Mouse (Mus musculus) CH12.LX (cell line): ENCODE results near the gene Dab2. TPM values are rescaled to one million over a fixed set of nuclear protein-coding genes. Genes with fewer than 3 reads are reported as not detected.

Experiments used
- DNase-seq: peaks from one replicate; pipeline ENCODE4 v3.0.0-alpha.2; 2013; ENCODE audit errors: extremely low read depth
- H3K27ac ChIP-seq: 2 replicates; pipeline ENCODE4 v1.5.1; 2012; ENCODE audit warnings: low read depth, mild to moderate bottlenecking, control low read depth, moderate library complexity; ENCODE audit not compliant: insufficient read depth
- H3K27me3 ChIP-seq: replicated peaks from 2 replicates; pipeline ENCODE3; 2012; ENCODE audit warnings: inconsistent platforms
- H3K36me3 ChIP-seq, 2 experiments: replicated peaks in 1 of 2; 2 replicates each; pipeline versions ENCODE3 to v1.6.1; 2012; ENCODE audit warnings: inconsistent platforms in 1 of 2, low read length in 1 of 2, mild to moderate bottlenecking in 1 of 2, mixed read lengths in 1 of 2, moderate library complexity in 1 of 2; ENCODE audit not compliant: control insufficient read depth in 1 of 2, insufficient read depth in 1 of 2
- H3K4me1 ChIP-seq, 2 experiments: 2 replicates each; pipeline ENCODE4 v1.6.1; 2012; ENCODE audit warnings: inconsistent platforms in 1 of 2, moderate library complexity in 1 of 2; ENCODE audit not compliant: insufficient read depth in 2 of 2, control insufficient read depth in 1 of 2
- H3K4me2 ChIP-seq: 2 replicates; pipeline ENCODE4 v1.6.1; 2012; ENCODE audit warnings: low read depth, mild to moderate bottlenecking, control low read depth; ENCODE audit not compliant: poor library complexity, insufficient read depth, severe bottlenecking
- H3K4me3 ChIP-seq, 3 experiments: fragments of 150-350 bp in 1 of 3; sonication (generic) in 1 of 3; replicated peaks in 1 of 3; 2 replicates each; pipeline versions ENCODE3 to v1.5.1; 2011 to 2012; ENCODE audit warnings: low read depth in 2 of 3, low read length in 2 of 3, mild to moderate bottlenecking in 2 of 3, moderate library complexity in 2 of 3, control low read depth in 1 of 3, improper control_type of control experiment in 1 of 3, inconsistent platforms in 1 of 3, mixed read lengths in 1 of 3; ENCODE audit not compliant: poor library complexity in 1 of 3
- H3K79me2 ChIP-seq: replicated peaks from 2 replicates; pipeline ENCODE4 v1.6.1; 2012; ENCODE audit warnings: mild to moderate bottlenecking, moderate library complexity; ENCODE audit not compliant: control insufficient read depth, poor library complexity, insufficient read depth, severe bottlenecking; ENCODE audit errors: extremely low read depth
- H3K9ac ChIP-seq: 2 replicates; pipeline ENCODE4 v1.6.1; 2012; ENCODE audit warnings: low read depth, mild to moderate bottlenecking, control low read depth, moderate library complexity; ENCODE audit not compliant: insufficient read depth
- H3K9me3 ChIP-seq: replicated peaks from 2 replicates; pipeline ENCODE3; 2012; ENCODE audit warnings: low read length, inconsistent platforms, mixed read lengths
- BHLHE40 ChIP-seq: IDR thresholded peaks from 2 replicates; pipeline ENCODE4 v1.6.1; 2011; ENCODE audit warnings: mild to moderate bottlenecking, low read depth, low read length, improper control_type of control experiment
- CHD2 ChIP-seq: IDR thresholded peaks from 2 replicates; pipeline ENCODE4 v1.6.1; 2011; ENCODE audit warnings: low read length, improper control_type of control experiment
- CTCF ChIP-seq, 2 experiments: IDR thresholded peaks in 1 of 2; conservative IDR thresholded peaks in 1 of 2; 2 replicates each; pipeline ENCODE4 v1.5.1; 2011 to 2012; ENCODE audit warnings: low read depth in 2 of 2, low read length in 2 of 2, improper control_type of control experiment in 1 of 2, inconsistent platforms in 1 of 2, mild to moderate bottlenecking in 1 of 2, moderate library complexity in 1 of 2
- ELF1 ChIP-seq: IDR thresholded peaks from 2 replicates; pipeline ENCODE4 v1.6.1; 2014; ENCODE audit warnings: low read depth, mild to moderate bottlenecking, inconsistent platforms, low read length, improper control_type of control experiment
- EP300 ChIP-seq: IDR thresholded peaks from 2 replicates; pipeline ENCODE4 v1.6.1; 2011; ENCODE audit warnings: low read length, improper control_type of control experiment
- GABPA ChIP-seq: IDR thresholded peaks from 2 replicates; pipeline ENCODE4 v1.6.1; 2012; ENCODE audit warnings: low read depth, low read length, improper control_type of control experiment, inconsistent platforms; ENCODE audit not compliant: insufficient replicate concordance
- JUN ChIP-seq: IDR thresholded peaks from 2 replicates; pipeline ENCODE4 v1.6.1; 2011; ENCODE audit warnings: low read depth, mild to moderate bottlenecking, low read length, improper control_type of control experiment, moderate library complexity; ENCODE audit not compliant: insufficient read depth
- JUND ChIP-seq: conservative IDR thresholded peaks from 2 replicates; pipeline ENCODE4 v1.6.1; 2011; ENCODE audit warnings: low read depth, low read length, improper control_type of control experiment
- KAT2A ChIP-seq: IDR thresholded peaks from 2 replicates; pipeline ENCODE4 v1.6.1; 2012; ENCODE audit warnings: low read length, improper control_type of control experiment, inconsistent platforms; ENCODE audit not compliant: insufficient replicate concordance
- MEF2A ChIP-seq: IDR thresholded peaks from 2 replicates; pipeline ENCODE4 v1.6.1; 2014; ENCODE audit warnings: low read depth, mild to moderate bottlenecking, inconsistent platforms, low read length, improper control_type of control experiment, borderline replicate concordance
- NRF1 ChIP-seq: IDR thresholded peaks from 2 replicates; pipeline ENCODE4 v1.6.1; 2014; ENCODE audit warnings: low read depth, mild to moderate bottlenecking, inconsistent platforms, low read length, improper control_type of control experiment, moderate library complexity
- POLR2AphosphoS2 ChIP-seq: IDR thresholded peaks from 2 replicates; pipeline ENCODE4 v1.6.1; 2011; ENCODE audit warnings: low read depth, low read length, improper control_type of control experiment
- RAD21 ChIP-seq: IDR thresholded peaks from 2 replicates; pipeline ENCODE4 v1.6.1; 2011; ENCODE audit warnings: low read depth, mild to moderate bottlenecking, low read length, improper control_type of control experiment, moderate library complexity
- RCOR1 ChIP-seq: conservative IDR thresholded peaks from 2 replicates; pipeline ENCODE4 v1.6.1; 2012; ENCODE audit warnings: low read depth, mild to moderate bottlenecking, inconsistent platforms, low read length, improper control_type of control experiment
- SIN3A ChIP-seq: IDR thresholded peaks from 2 replicates; pipeline ENCODE4 v1.6.1; 2012; ENCODE audit warnings: low read length, improper control_type of control experiment, inconsistent platforms
- SMC3 ChIP-seq: IDR thresholded peaks from 2 replicates; pipeline ENCODE4 v1.6.1; 2011; ENCODE audit warnings: low read depth, low read length, improper control_type of control experiment
- TCF12 ChIP-seq: IDR thresholded peaks from 2 replicates; pipeline ENCODE4 v1.6.1; 2014; ENCODE audit warnings: low read depth, mild to moderate bottlenecking, inconsistent platforms, low read length, improper control_type of control experiment
- UBTF ChIP-seq: IDR thresholded peaks from 2 replicates; pipeline ENCODE4 v1.6.1; 2012; ENCODE audit warnings: low read depth, mild to moderate bottlenecking, inconsistent platforms, low read length, improper control_type of control experiment, moderate library complexity
- ZC3H11A ChIP-seq: IDR thresholded peaks from 2 replicates; pipeline ENCODE4 v1.6.1; 2012; ENCODE audit warnings: low read depth, mild to moderate bottlenecking, inconsistent platforms, low read length, improper control_type of control experiment
- ZKSCAN1 ChIP-seq: IDR thresholded peaks from 2 replicates; pipeline ENCODE4 v1.6.1; 2012; ENCODE audit warnings: low read depth, inconsistent platforms, low read length, improper control_type of control experiment, borderline replicate concordance
- ZMIZ1 ChIP-seq: IDR thresholded peaks from 2 replicates; pipeline ENCODE4 v1.6.1; 2012; ENCODE audit warnings: low read depth, mild to moderate bottlenecking, inconsistent platforms, low read length, improper control_type of control experiment
- ZNF384 ChIP-seq: IDR thresholded peaks from 2 replicates; pipeline ENCODE4 v1.6.1; 2012; ENCODE audit warnings: low read depth, low read length, improper control_type of control experiment, inconsistent platforms
- dilution Hi-C: fragments of 300-500 bp; cut with MboI; formaldehyde crosslinking; loops from 2 replicates; pipeline ENCODE4 v1.14.3; 2020; ENCODE audit warnings: low sequenced_read_pairs; ENCODE audit not compliant: extremely low pct_unique_long_range_greater_than_20kb, extremely low pct_ligation_motif_present
- in situ Hi-C: fragments of 300-500 bp; cut with MboI; formaldehyde crosslinking; loops from 3 replicates; pipeline ENCODE4 v1.14.3; 2019; ENCODE audit warnings: low sequenced_read_pairs, low pct_ligation_motif_present, low pct_unique_long_range_greater_than_20kb, mixed read lengths
- polyA plus RNA-seq: library from polyadenylated mRNA; unstranded; fragments of >175 nt; gene quantifications from 2 replicates; pipeline ENCODE4 v1.2.1, GENCODE M21; 2012; ENCODE audit warnings: low read depth; ENCODE audit not compliant: insufficient read length
- total RNA-seq, 2 experiments: library from RNA; depleted of rRNA; stranded (reverse); fragments of 300-350 nt in 1 of 2; fragments of >200 nt in 1 of 2; gene quantifications; 2 replicates each; pipeline ENCODE4 v1.2.3; 2012 to 2014

Dab2 gene
- total and polyA plus RNA-seq, 3 experiments = 0.17 TPM; not detected in 1

DNA sequence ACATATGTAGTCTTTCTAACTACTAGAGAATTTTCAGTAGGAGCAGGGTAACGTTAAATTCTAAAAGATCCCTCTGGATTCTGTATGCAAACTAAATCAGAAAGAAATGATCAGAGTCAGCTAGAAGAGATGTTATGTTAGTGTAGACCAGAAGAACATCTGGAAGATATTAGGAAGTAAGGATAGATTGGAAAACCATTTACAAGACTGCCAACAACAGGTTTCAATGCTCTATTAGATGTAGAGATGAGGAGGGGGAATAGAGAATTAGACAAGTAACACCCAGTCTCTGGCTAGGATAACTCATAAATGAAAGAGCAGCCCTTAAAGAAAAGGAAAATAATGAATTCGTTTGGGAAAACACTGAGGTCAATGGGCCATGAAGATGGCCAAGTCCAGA, 154.9 kb downstream of the Dab2 start:
- no peaks in the 10 kb centered on the region for H3K36me3 ChIP-seq
- no peak overlapping the region for H3K9ac ChIP-seq
- H3K4me2 ChIP-seq = no peak overlapping the region
- in situ Hi-C loops = no loop called here
- TF ChIP-seq RAD21 (no peak), ZNF384 (no peak), GABPA (no peak)
- H3K4me3 ChIP-seq = no peak overlapping the region
- no peaks in the 10 kb centered on the region for H3K27me3 ChIP-seq
- no peak for DNase-seq
- dilution Hi-C loops = no loop called here
- no peaks in the 10 kb centered on the region for H3K9me3 ChIP-seq
- H3K79me2 ChIP-seq = no peaks in the 10 kb centered on the region
- no peaks in the 10 kb centered on the region for H3K4me1 ChIP-seq
- H3K27ac ChIP-seq = no peak overlapping the region

DNA sequence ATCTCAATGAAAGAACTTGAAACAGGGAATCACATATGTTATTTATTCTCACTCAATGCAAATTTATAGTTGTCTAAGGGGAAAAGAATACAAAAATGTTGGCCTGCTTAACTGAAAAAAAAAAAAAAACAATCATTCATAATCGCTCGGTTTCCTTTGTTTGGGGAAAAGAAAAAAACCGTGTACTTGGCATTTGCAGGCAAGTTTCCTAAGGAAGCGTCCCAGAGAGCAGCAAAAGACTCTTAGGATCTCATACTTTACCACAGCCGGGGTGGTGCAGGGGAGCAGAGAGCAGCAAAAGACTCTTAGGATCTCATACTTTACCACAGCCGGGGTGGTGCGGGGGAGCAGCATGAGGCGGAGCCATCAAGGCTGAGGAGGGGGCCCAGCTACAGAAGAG, 161.8 kb downstream of the Dab2 start:
- dilution Hi-C loops = no loop called here
- in situ Hi-C loops = no loop called here

DNA sequence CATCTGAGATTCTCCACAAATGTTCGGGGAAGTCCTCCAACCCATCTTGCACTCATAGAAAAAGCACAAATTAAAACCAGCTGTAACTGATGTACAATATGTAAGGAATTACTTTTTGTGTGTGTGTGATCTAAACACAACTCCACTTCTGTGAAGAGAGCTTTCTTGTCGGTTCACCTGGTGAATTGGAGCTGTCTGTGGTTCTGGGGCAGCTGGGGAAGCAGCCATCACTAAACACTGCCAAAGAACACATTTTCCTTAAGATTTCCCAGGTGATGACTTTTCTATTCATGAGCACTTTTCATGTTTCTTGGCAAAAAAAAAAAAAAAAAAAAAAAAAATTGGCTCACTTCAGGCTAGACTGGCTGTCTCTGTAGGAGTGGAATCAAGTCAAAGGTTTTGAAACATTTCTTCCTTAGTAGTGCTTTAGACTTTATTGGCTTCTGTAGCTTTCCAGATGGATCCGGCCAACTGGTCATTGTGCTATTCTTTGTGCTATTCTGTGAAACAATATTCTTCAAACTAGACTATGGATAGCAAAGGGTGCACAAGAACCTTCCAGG, 163.9 kb downstream of the Dab2 start:
- H3K4me1 ChIP-seq = no peaks in the 10 kb centered on the region
- in situ Hi-C loops (no loop called here), dilution Hi-C loops (no loop called here)
- TF ChIP-seq MEF2A = no peak
- no peak for TF ChIP-seq ZKSCAN1
- TF ChIP-seq EP300 = no peak
- no peak for TF ChIP-seq RCOR1
- no peak for TF ChIP-seq GABPA
- H3K4me2 ChIP-seq = no peak overlapping the region
- H3K9me3 ChIP-seq = no peaks in the 10 kb centered on the region
- no peak overlapping the region for H3K9ac ChIP-seq
- DNase-seq = no peak
- no peak overlapping the region for H3K4me3 ChIP-seq
- no peak overlapping the region for H3K27ac ChIP-seq
- H3K79me2 ChIP-seq = no peaks in the 10 kb centered on the region
- H3K36me3 ChIP-seq = no peaks in the 10 kb centered on the region
- H3K27me3 ChIP-seq = no peaks in the 10 kb centered on the region

More for the DNA sequence above, 161.8 kb downstream of the Dab2 start:
- no peak overlapping the region for H3K4me3 ChIP-seq
- no peak for DNase-seq
- no peaks in the 10 kb centered on the region for H3K4me1 ChIP-seq
- H3K9ac ChIP-seq = no peak overlapping the region
- H3K4me2 ChIP-seq = no peak overlapping the region
- H3K9me3 ChIP-seq = no peaks in the 10 kb centered on the region
- H3K79me2 ChIP-seq = no peaks in the 10 kb centered on the region
- no peaks in the 10 kb centered on the region for H3K27me3 ChIP-seq
- H3K36me3 ChIP-seq = no peaks in the 10 kb centered on the region
- no peak for TF ChIP-seq ZMIZ1
- no peak for TF ChIP-seq BHLHE40
- TF ChIP-seq CTCF (conservative IDR thresholded peaks at IDR 0.05 in 1 of 2, IDR thresholded peaks at IDR 0.05 in 1 of 2; ENCODE audit: low read depth in 2 of 2, low read length in 2 of 2) = no peak
- TF ChIP-seq SMC3 = no peak
- TF ChIP-seq KAT2A = no peak
- no peak for TF ChIP-seq CHD2
- TF ChIP-seq JUND = no peak
- TF ChIP-seq UBTF = no peak
- no peak for TF ChIP-seq TCF12
- TF ChIP-seq JUN = no peak
- TF ChIP-seq ZKSCAN1 = no peak
- TF ChIP-seq POLR2AphosphoS2 = no peak
- no peak for TF ChIP-seq SIN3A
- no peak for TF ChIP-seq ELF1
- TF ChIP-seq NRF1 = no peak
- TF ChIP-seq ZC3H11A = no peak
- no peak overlapping the region for H3K27ac ChIP-seq
